Mouse (Mus musculus): ENCODE results near the gene Phyhd1.

GRCm38 (mm10) chr2:30240267-30240666 lies 25.7 kb upstream of the Phyhd1 start, which contains the start of gene Gm28035:
- no peak for TF ChIP-seq POLR2A (IDR thresholded peaks at IDR 0.05; ENCODE audit: control insufficient read depth, low read depth, low read length)
- TF ChIP-seq CTCF (IDR thresholded peaks at IDR 0.05; ENCODE audit: control insufficient read depth, insufficient read depth, insufficient replicate concordance, low read depth, low read length), result no peak
